Mouse (Mus musculus) heart, adult 2 months (tissue): ENCODE measurements around the gene Dgkz. TPM values are rescaled to one million over a fixed set of nuclear protein-coding genes. Genes with fewer than 3 reads are reported as not detected.

Source experiments
- DNase-seq, 2 experiments: peaks; one replicate each; pipeline ENCODE4 v3.0.0; 2021
- H3K27ac ChIP-seq: fragments of 200-600 bp; 2 replicates; pipeline ENCODE4 v1.8.1; 2022
- H3K27me3 ChIP-seq: fragments of 200-500 bp; 2 replicates; pipeline ENCODE4 v1.6.1; 2012; ENCODE audit warnings: mild to moderate bottlenecking, low read length, inconsistent platforms, mixed read lengths; ENCODE audit not compliant: control insufficient read depth, insufficient read depth
- H3K36me3 ChIP-seq: fragments of 200-500 bp; 2 replicates; pipeline ENCODE4 v1.6.1; 2012; ENCODE audit warnings: low read length, inconsistent platforms; ENCODE audit not compliant: control insufficient read depth, insufficient read depth
- H3K4me1 ChIP-seq: fragments of 200-500 bp; 2 replicates; pipeline ENCODE4 v1.6.1; 2011; ENCODE audit warnings: low read length; ENCODE audit not compliant: control insufficient read depth, insufficient read depth
- H3K4me3 ChIP-seq: fragments of 200-600 bp; 2 replicates; pipeline ENCODE4 v1.8.1; 2022
- H3K79me2 ChIP-seq: fragments of 200-500 bp; replicated peaks from 2 replicates; pipeline ENCODE4 v1.6.1; 2012; ENCODE audit warnings: mild to moderate bottlenecking, inconsistent platforms, low read length, moderate library complexity, mixed read lengths; ENCODE audit not compliant: control insufficient read depth, insufficient read depth
- H3K9ac ChIP-seq: fragments of 200-500 bp; 2 replicates; pipeline ENCODE4 v1.6.1; 2012; ENCODE audit warnings: low read depth, mild to moderate bottlenecking, control low read depth, inconsistent platforms, low read length, mixed read lengths
- CTCF ChIP-seq: fragments of 200-600 bp; IDR thresholded peaks from 2 replicates; pipeline ENCODE4 v1.8.1; 2022; ENCODE audit warnings: antibody characterized with exemption, mild to moderate bottlenecking, moderate library complexity
- EP300 ChIP-seq: fragments of 200-500 bp; IDR thresholded peaks from 2 replicates; pipeline ENCODE4 v1.6.1; 2011; ENCODE audit warnings: low read depth, low read length, control low read depth; ENCODE audit not compliant: insufficient read depth
- POLR2A ChIP-seq: fragments of 200-500 bp; IDR thresholded peaks from 2 replicates; pipeline ENCODE4 v1.6.1; 2011; ENCODE audit warnings: mild to moderate bottlenecking, low read depth, low read length, control low read depth; ENCODE audit not compliant: insufficient read depth
- WGBS: fragments of 180-500 bp; shearing (Covaris S2); methylation state at CpG from one replicate; pipeline ENCODE4 v1.1.7; 2018; 5-methylcytosine and 5-hydroxymethylcytosine counted together
- intact Hi-C: fragments of 180-260 bp; cut with DNase I; formaldehyde crosslinking; loops from one replicate; pipeline ENCODE4 v1.15.1; 2025
- polyA plus RNA-seq: library from polyadenylated mRNA; depleted of rRNA; stranded (reverse); fragments of >200 nt; gene quantifications from 2 replicates; pipeline ENCODE4 v1.2.3, GENCODE M21; 2012
- total RNA-seq, 2 experiments: library from RNA; stranded (reverse); gene quantifications; 2 replicates each; pipeline ENCODE4 v1.2.3; 2021

Gene Dgkz
- total and polyA plus RNA-seq, 3 experiments, result 35.5 to 102 (median 37.5) TPM

DNA sequence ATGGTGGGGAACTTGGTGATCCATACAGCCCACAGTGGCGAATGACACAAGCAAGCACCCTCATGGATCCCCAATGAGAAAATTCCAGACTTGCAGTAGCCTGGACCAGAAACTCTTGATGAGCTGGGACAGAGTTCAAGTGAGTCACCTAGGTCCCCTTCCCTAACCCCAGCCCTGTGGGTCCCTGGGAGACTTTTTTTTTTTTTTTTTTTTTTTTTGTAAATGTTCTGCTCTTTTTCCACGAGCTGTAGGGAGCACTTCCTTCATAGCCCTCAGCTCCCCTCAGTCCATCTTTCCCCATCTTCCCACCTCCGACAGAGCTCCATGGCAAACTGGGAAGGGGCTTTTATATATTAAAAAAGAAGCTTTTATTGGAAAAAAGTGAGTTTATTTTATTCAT lies 46.2 kb downstream of the Dgkz start:
- H3K36me3 ChIP-seq, result no peaks in the 10 kb centered on the region
- no peak overlapping the region for H3K4me3 ChIP-seq
- TF ChIP-seq EP300, result no peak
- no peak for TF ChIP-seq POLR2A
- TF ChIP-seq CTCF, result no peak
- no peaks in the 10 kb centered on the region for H3K27me3 ChIP-seq
- H3K27ac ChIP-seq, result no peak overlapping the region
- no peak overlapping the region for H3K9ac ChIP-seq
- WGBS, result 80% methylated on average over 3 of the region's 3 CpGs
- no peak for DNase-seq
- no peaks in the 10 kb centered on the region for H3K79me2 ChIP-seq
- intact Hi-C loops, result loop anchor here (10.0 kb wide), 1 partner anchor 325 kb away; no protein-coding TSS in a partner anchor
- no peaks in the 10 kb centered on the region for H3K4me1 ChIP-seq

DNA sequence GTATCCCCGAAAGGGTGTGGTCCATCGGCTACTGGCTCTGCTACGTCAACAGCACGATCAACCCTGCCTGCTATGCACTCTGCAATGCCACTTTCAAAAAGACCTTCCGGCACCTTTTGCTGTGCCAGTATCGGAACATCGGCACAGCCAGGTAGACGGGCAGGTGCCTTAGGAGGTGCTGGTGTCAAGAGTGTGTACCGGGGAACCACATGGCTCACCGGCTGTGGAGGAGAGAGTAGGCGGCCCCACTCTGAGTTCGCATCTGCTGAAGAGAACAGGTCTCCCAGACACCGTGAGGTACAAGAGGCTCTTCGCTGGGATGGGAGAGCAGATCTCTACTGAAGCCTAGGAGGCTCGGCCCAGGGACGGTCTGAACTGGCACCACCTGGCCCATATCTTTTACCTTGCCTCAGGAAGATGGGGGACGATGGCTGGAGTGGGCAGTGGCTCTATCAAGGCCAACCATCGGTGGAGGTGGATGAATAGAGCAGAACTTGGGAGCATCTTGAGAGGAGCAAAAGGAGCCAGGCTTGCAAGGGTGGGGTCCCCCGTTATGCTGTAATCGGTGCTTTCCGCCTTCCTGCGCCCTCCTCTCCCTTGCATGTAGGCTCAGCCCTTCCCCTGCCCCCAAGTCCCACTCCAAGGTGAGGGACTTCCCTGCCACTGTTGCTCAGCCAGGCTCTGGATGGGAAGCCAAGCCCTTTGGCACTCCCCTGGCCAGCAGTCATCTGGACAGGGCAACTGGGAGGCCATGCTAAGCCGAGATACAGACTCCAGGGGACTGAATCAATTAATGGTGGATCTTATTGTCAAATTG lies 46.9 kb downstream of the Dgkz start:
- H3K27ac ChIP-seq, result no peak overlapping the region
- TF ChIP-seq EP300 (no peak), POLR2A (no peak), CTCF (no peak)
- H3K4me3 ChIP-seq, result no peak overlapping the region
- H3K9ac ChIP-seq, result no peak overlapping the region
- intact Hi-C loops, result loop anchor here (10.0 kb wide), 1 partner anchor 324 kb away; no protein-coding TSS in a partner anchor
- H3K79me2 ChIP-seq, result no peaks in the 10 kb centered on the region
- H3K36me3 ChIP-seq, result no peaks in the 10 kb centered on the region
- WGBS, result 80% methylated on average over 23 of the region's 23 CpGs
- peaks cover under 1% of the 10 kb centered on the region; the same call in 1 of the 2 replicates for H3K4me1 ChIP-seq
- peaks cover under 1% of the 10 kb centered on the region for H3K27me3 ChIP-seq
- no peak for DNase-seq

DNA sequence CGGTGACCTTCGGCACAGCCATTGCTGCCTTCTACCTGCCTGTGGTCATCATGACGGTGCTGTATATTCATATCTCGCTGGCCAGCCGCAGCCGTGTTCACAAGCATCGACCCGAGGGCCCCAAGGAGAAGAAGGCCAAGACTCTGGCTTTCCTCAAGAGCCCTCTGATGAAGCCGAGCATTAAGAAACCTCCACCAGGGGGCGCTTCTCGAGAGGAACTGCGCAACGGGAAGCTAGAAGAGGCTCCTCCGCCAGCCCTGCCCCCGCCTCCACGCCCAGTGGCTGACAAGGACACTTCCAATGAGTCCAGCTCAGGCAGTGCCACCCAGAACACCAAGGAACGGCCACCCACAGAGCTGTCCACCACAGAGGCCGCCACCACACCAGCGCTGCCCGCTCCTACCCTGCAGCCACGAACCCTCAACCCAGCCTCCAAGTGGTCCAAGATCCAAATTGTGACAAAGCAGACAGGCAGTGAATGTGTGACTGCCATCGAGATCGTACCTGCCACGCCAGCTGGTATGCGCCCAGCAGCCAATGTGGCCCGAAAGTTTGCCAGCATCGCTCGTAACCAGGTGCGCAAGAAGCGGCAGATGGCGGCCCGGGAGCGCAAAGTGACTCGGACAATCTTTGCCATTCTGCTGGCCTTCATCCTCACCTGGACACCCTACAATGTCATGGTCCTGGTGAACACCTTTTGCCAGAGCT lies 47.7 kb downstream of the Dgkz start:
- DNase-seq, result peak; percentile 63 to 71
- peaks cover 2% of the 10 kb centered on the region for H3K4me1 ChIP-seq
- no peaks in the 10 kb centered on the region for H3K79me2 ChIP-seq
- intact Hi-C loops, result loop anchor here (10.0 kb wide), 1 partner anchor 323 kb away; no protein-coding TSS in a partner anchor
- H3K27ac ChIP-seq, result no peak overlapping the region
- 43% methylated on average over 34 of the region's 34 CpGs for WGBS
- 0 out of 2 replicates have a peak overlapping the region, but pooled peaks have one; percentile 13 for H3K9ac ChIP-seq
- peaks cover 2% of the 10 kb centered on the region for H3K27me3 ChIP-seq
- no peak overlapping the region for H3K4me3 ChIP-seq
- no peaks in the 10 kb centered on the region for H3K36me3 ChIP-seq
- TF ChIP-seq POLR2A, result no peak
- TF ChIP-seq EP300, result no peak
- TF ChIP-seq CTCF, result peak; percentile 77

DNA sequence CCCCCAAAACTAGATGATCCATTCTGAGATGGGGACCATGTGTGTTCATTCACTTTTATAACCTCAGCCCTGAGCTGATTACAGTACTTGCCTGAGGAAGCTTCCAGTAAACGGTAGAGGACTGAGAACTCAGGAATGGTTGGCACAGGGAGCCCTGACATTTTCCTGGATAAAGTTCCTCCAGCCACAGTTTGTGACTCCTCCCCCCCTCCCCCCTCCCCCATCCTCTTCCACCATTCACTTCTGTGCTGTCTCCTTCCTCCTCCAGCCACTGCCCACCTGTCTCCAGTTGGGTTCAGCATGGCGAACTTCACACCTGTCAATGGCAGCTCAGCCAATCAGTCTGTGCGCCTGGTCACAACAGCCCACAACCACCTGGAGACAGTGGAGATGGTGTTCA lies 48.7 kb downstream of the Dgkz start, which contains the start of gene Chrm4:
Chrm4 (plus strand) TSS at position 301 of the 400 bp plus-strand sequence.
- intact Hi-C loops, result loop anchor here (10.0 kb wide), 1 partner anchor 322 kb away; no protein-coding TSS in a partner anchor
- WGBS, result 75% methylated on average over 3 of the region's 3 CpGs
- Histone ChIP-seq H3K36me3 (no peaks in the 10 kb centered on the region), H3K79me2 (no peaks in the 10 kb centered on the region), H3K4me1 (peaks cover 2% of the 10 kb centered on the region), H3K27ac (no peak within 1 kb of the TSS), H3K9ac (0 out of 2 replicates have a peak within 1 kb of the TSS, but pooled peaks have one; percentile 13), H3K4me3 (no peak within 1 kb of the TSS), H3K27me3 (peaks cover 10% of the 10 kb centered on the region)
- no peak for DNase-seq
- TF ChIP-seq EP300 (no peak), CTCF (no peak), POLR2A (no peak)

DNA sequence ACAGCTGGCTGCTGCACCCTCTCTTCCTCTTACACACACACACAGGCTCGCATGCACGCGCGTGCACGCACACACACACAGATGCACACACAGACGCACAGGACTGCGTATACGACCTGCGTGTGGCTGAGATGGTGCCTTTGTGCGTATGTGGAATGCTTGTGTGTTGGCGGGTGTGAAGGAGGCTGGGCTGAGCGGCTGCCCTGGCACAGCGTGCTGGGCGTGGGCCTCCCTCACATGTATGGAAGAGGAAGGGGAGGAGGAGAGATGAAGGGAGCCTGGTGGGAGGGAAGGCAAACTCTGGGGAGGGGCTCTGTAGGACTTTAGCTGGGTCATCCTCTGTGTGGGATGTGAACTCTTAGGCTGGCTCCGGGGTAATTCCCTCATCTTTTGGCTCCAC lies 50.2 kb downstream of the Dgkz start:
- H3K36me3 ChIP-seq, result no peaks in the 10 kb centered on the region
- TF ChIP-seq CTCF (no peak), EP300 (no peak), POLR2A (no peak)
- intact Hi-C loops, result loop anchor here (2.0 to 10.0 kb wide), 2 partner anchors 147 to 321 kb away; no protein-coding TSS in a partner anchor
- no peak overlapping the region for H3K27ac ChIP-seq
- H3K27me3 ChIP-seq, result peaks cover 13% of the 10 kb centered on the region
- WGBS, result 73% methylated on average over 15 of the region's 15 CpGs
- no peak for DNase-seq
- H3K4me3 ChIP-seq, result no peak overlapping the region
- no peaks in the 10 kb centered on the region for H3K79me2 ChIP-seq
- H3K9ac ChIP-seq, result no peak overlapping the region
- peaks cover 2% of the 10 kb centered on the region for H3K4me1 ChIP-seq
